Mouse (Mus musculus) neutrophil, adult 65 days (primary cell): ENCODE data around the gene Cyp2d26. TPM values are rescaled to one million over a fixed set of nuclear protein-coding genes. Genes with fewer than 3 reads are reported as not detected.

Experiments used
- total RNA-seq: library from RNA; stranded (reverse); gene quantifications from 2 replicates; pipeline ENCODE4 v1.2.4, GENCODE M21; 2023

Gene Cyp2d26
- total RNA-seq: not detected in 2 replicates

GRCm38 (mm10) chr15:82794277-82794676 is at the start of gene Cyp2d26:
Cyp2d26 (minus strand) TSS chr15:82794294.

GRCm38 (mm10) chr15:82763631-82764420 is 30.3 kb downstream of the Cyp2d26 start, which contains the start of gene Cyp2d40:
Cyp2d40 (minus strand) TSS chr15:82764183.

Other genes with a start within 250 kb of the Cyp2d26 start
- gene Cyp2d12, start 239.2 kb downstream of the Cyp2d26 start, total RNA-seq: not detected in 2 replicates
- gene Cyp2d34, start 173.3 kb downstream of the Cyp2d26 start, total RNA-seq: not detected in 2 replicates
- not detected in 2 replicates for gene Cyp2d40, start 30.1 kb downstream of the Cyp2d26 start, total RNA-seq
- gene Tcf20, start 193.6 kb upstream of the Cyp2d26 start, total RNA-seq: 74.3 and 91.9 TPM in 2 replicates
- 432 and 462 TPM in 2 replicates for gene Nfam1, start 239.0 kb upstream of the Cyp2d26 start, total RNA-seq